Mouse (Mus musculus) neural tube, embryonic 15.5 days (tissue): ENCODE results near the gene Gabbr2. TPM values are rescaled to one million over a fixed set of nuclear protein-coding genes. Genes with fewer than 3 reads are reported as not detected.

Experiments used
- ATAC-seq: fragments of 200-750 bp; cut with Nextera tagmentation; 2 replicates; pipeline ENCODE4 v1.8.0; 2017; ENCODE audit warnings: mild to moderate bottlenecking, moderate TSS enrichment, moderate library complexity; ENCODE audit not compliant: low FRiP score
- H3K27ac ChIP-seq: fragments of 300-500 bp; sonication (generic); replicated peaks from 2 replicates; pipeline ENCODE4 v1.5.1; 2015; ENCODE audit warnings: mild to moderate bottlenecking, inconsistent platforms
- H3K27me3 ChIP-seq: fragments of 300-500 bp; sonication (generic); replicated peaks from 2 replicates; pipeline ENCODE4 v1.6.1; 2015; ENCODE audit warnings: inconsistent platforms
- H3K36me3 ChIP-seq: fragments of 300-500 bp; sonication (generic); 2 replicates; pipeline ENCODE4 v1.6.1; 2015; ENCODE audit warnings: inconsistent platforms
- H3K4me1 ChIP-seq: fragments of 300-500 bp; sonication (generic); 2 replicates; pipeline ENCODE4 v1.6.1; 2015; ENCODE audit warnings: inconsistent platforms
- H3K4me2 ChIP-seq: fragments of 300-500 bp; sonication (generic); 2 replicates; pipeline ENCODE4 v1.6.1; 2015; ENCODE audit warnings: inconsistent platforms, mild to moderate bottlenecking, moderate library complexity
- H3K4me3 ChIP-seq: fragments of 300-500 bp; sonication (generic); replicated peaks from 2 replicates; pipeline ENCODE4 v1.5.1; 2015; ENCODE audit warnings: mild to moderate bottlenecking, inconsistent platforms
- H3K9ac ChIP-seq: fragments of 300-500 bp; sonication (generic); replicated peaks from 2 replicates; pipeline ENCODE4 v1.6.1; 2015; ENCODE audit warnings: mild to moderate bottlenecking, inconsistent platforms
- H3K9me3 ChIP-seq: fragments of 300-500 bp; sonication (generic); replicated peaks from 2 replicates; pipeline ENCODE4 v1.6.1; 2016; ENCODE audit warnings: inconsistent platforms
- WGBS: fragments of 180-500 bp; shearing (Covaris S2); methylation state at CpG from one replicate; pipeline ENCODE4 v1.1.7; 2015; ENCODE audit warnings: mixed read lengths; 5-methylcytosine and 5-hydroxymethylcytosine counted together
- polyA plus RNA-seq: library from polyadenylated mRNA; unstranded; fragments of >200 nt; fragmentation: Nextera tagmentation; extraction: Ambion mirVana; gene quantifications from 2 replicates; pipeline ENCODE4 v1.2.1, GENCODE M21; 2015

Gene Gabbr2
- polyA plus RNA-seq, 1 experiment from 2014 or later = 12.5 TPM

GRCm38 (mm10) chr4:46747007-46747746 is 244.5 kb downstream of the Gabbr2 start:
- H3K4me1 ChIP-seq = peaks cover 23% of the 10 kb centered on the region
- WGBS = 34% methylated on average over 14 of the region's 14 CpGs
- no peak overlapping the region for H3K9ac ChIP-seq
- no peaks in the 10 kb centered on the region for H3K27me3 ChIP-seq
- no peak overlapping the region for H3K4me3 ChIP-seq
- H3K36me3 ChIP-seq = no peaks in the 10 kb centered on the region
- no peaks in the 10 kb centered on the region for H3K9me3 ChIP-seq
- no peak overlapping the region for H3K4me2 ChIP-seq
- peak overlapping the region; percentile 45; the same call in 1 of the 2 replicates for H3K27ac ChIP-seq
- ATAC-seq = peak; percentile 28; the same call in 1 of the 2 replicates

- Histone ChIP-seq H3K36me3 (no peaks in the 10 kb centered on the region), H3K27me3 (peaks cover 2% of the 10 kb centered on the region; the same call in 1 of the 2 replicates), H3K9ac (no peak overlapping the region), H3K4me3 (no peak overlapping the region), H3K4me2 (no peak overlapping the region), H3K9me3 (no peaks in the 10 kb centered on the region), H3K27ac (no peak overlapping the region), H3K4me1 (peaks cover 28% of the 10 kb centered on the region)
- WGBS = 79% methylated on average over 8 of the region's 8 CpGs
- ATAC-seq = no peak
Observed at GRCm38 (mm10) chr4:46745536-46745935, 246.1 kb downstream of the Gabbr2 start.

GRCm38 (mm10) chr4:46744583-46745155 is 247.0 kb downstream of the Gabbr2 start:
- ATAC-seq = no peak

DNA sequence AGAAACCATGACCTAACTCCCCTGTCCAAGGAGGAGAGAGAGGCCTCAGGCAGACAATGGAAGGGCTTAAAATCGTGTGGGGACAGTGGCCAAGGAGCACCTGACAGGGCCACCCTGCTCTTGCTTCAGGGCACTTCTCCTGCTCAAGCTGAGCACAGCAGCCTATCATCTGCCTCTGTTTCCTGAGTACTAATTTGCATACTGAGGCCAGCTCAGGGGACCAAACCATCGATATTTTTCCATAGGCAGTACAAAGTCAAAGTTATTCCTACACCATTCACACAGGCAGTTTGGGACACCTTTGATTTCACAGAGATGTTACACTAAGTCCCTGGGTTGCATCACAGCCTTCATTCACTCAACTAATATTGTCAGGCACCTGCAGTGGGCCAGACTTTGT is 249.1 kb downstream of the Gabbr2 start:
- no peaks in the 10 kb centered on the region for H3K36me3 ChIP-seq
- no peak for ATAC-seq
- H3K4me2 ChIP-seq = no peak overlapping the region
- peaks cover 26% of the 10 kb centered on the region for H3K4me1 ChIP-seq
- H3K9ac ChIP-seq = no peak overlapping the region
- H3K9me3 ChIP-seq = no peaks in the 10 kb centered on the region
- no peak overlapping the region for H3K27ac ChIP-seq
- H3K27me3 ChIP-seq = peaks cover 4% of the 10 kb centered on the region; the same call in 1 of the 2 replicates
- H3K4me3 ChIP-seq = no peak overlapping the region
- WGBS = 11% methylated on average over 2 of the region's 2 CpGs

More at GRCm38 (mm10) chr4:46744583-46745155, 247.0 kb downstream of the Gabbr2 start:
- no peak overlapping the region for H3K27ac ChIP-seq
- H3K27me3 ChIP-seq = peaks cover 4% of the 10 kb centered on the region; the same call in 1 of the 2 replicates
- no peak overlapping the region for H3K9ac ChIP-seq
- H3K4me1 ChIP-seq = peaks cover 28% of the 10 kb centered on the region
- H3K36me3 ChIP-seq = no peaks in the 10 kb centered on the region
- H3K4me3 ChIP-seq = no peak overlapping the region
- H3K4me2 ChIP-seq = no peak overlapping the region
- H3K9me3 ChIP-seq = no peaks in the 10 kb centered on the region
- WGBS = 89% methylated on average over 7 of the region's 7 CpGs

- peaks cover 11% of the 10 kb centered on the region; the same call in 1 of the 2 replicates for H3K36me3 ChIP-seq
- ATAC-seq = no peak
Observed at GRCm38 (mm10) chr4:46736910-46737511, 254.7 kb downstream of the Gabbr2 start.

DNA sequence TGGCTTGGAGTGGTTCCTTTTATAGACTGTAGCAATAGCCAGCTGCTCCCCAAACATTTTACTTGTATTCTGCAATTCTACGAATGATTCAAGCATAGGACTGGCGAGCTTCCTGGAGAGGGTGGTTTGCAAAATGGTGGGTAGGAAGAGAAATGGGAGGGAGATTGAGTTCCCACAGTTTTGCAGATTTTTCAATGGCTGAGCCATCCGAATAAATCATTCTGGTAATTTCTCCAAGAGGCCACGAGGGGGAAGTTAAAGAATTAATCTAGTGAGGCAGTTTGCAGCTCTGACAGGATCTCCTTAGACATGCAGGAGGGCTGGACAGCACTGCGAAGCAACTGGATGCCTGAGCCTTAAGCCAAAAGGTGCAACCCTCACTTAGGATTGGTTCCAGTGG is 256.8 kb downstream of the Gabbr2 start:
- no peak overlapping the region for H3K9ac ChIP-seq
- H3K9me3 ChIP-seq = no peaks in the 10 kb centered on the region
- H3K27ac ChIP-seq = no peak overlapping the region
- H3K27me3 ChIP-seq = peaks cover 7% of the 10 kb centered on the region; the same call in 1 of the 2 replicates
- H3K4me1 ChIP-seq = peaks cover 34% of the 10 kb centered on the region
- H3K4me2 ChIP-seq = no peak overlapping the region
- peaks cover 11% of the 10 kb centered on the region; the same call in 1 of the 2 replicates for H3K36me3 ChIP-seq
- 40% methylated on average over 5 of the region's 5 CpGs for WGBS
- H3K4me3 ChIP-seq = no peak overlapping the region
- no peak for ATAC-seq

More at GRCm38 (mm10) chr4:46736910-46737511, 254.7 kb downstream of the Gabbr2 start:
- 34% methylated on average over 9 of the region's 9 CpGs for WGBS
- H3K4me3 ChIP-seq = no peak overlapping the region
- no peaks in the 10 kb centered on the region for H3K9me3 ChIP-seq
- H3K9ac ChIP-seq = no peak overlapping the region
- peaks cover 10% of the 10 kb centered on the region; the same call in 1 of the 2 replicates for H3K27me3 ChIP-seq
- peaks cover 31% of the 10 kb centered on the region for H3K4me1 ChIP-seq
- H3K4me2 ChIP-seq = no peak overlapping the region
- H3K27ac ChIP-seq = 0 out of 2 replicates have a peak overlapping the region, but pooled peaks have one; percentile 37

DNA sequence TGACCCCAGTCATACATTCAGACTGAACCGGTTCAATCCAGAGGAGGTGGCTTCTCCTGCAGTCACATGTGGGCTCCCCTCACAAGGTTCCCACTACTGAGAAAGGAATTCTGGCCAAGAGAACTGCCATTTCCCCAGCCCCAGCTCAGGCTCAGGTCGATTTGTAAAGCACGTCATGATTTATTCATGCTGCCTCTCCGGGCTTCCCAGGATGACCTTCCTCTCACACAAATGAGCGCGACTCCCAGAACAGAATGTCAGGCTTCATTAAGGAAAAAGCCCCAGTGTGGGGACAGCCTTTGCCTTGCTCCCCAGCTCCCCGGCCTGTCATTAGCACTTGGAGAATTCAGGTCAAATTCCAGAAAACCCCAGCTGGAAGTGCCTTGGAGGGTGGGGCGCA is 260.1 kb downstream of the Gabbr2 start:
- Histone ChIP-seq H3K36me3 (peaks cover 11% of the 10 kb centered on the region; the same call in 1 of the 2 replicates), H3K27ac (0 out of 2 replicates have a peak overlapping the region, but pooled peaks have one; percentile 13), H3K9me3 (no peaks in the 10 kb centered on the region), H3K4me1 (peaks cover 52% of the 10 kb centered on the region), H3K4me3 (no peak overlapping the region), H3K27me3 (peaks cover 7% of the 10 kb centered on the region; the same call in 1 of the 2 replicates), H3K9ac (no peak overlapping the region), H3K4me2 (no peak overlapping the region)
- 10% methylated on average over 8 of the region's 8 CpGs for WGBS
- ATAC-seq = no peak

GRCm38 (mm10) chr4:46729306-46730042 is 262.2 kb downstream of the Gabbr2 start:
- H3K9me3 ChIP-seq = no peaks in the 10 kb centered on the region
- H3K27ac ChIP-seq = no peak overlapping the region
- H3K4me3 ChIP-seq = no peak overlapping the region
- H3K4me2 ChIP-seq = no peak overlapping the region
- 0 out of 2 replicates have a peak, but pooled peaks cover 6% of the 10 kb centered on the region for H3K36me3 ChIP-seq
- WGBS = 52% methylated on average over 9 of the region's 9 CpGs
- no peak for ATAC-seq
- H3K4me1 ChIP-seq = peaks cover 35% of the 10 kb centered on the region
- no peak overlapping the region for H3K9ac ChIP-seq
- peaks cover 7% of the 10 kb centered on the region; the same call in 1 of the 2 replicates for H3K27me3 ChIP-seq

DNA sequence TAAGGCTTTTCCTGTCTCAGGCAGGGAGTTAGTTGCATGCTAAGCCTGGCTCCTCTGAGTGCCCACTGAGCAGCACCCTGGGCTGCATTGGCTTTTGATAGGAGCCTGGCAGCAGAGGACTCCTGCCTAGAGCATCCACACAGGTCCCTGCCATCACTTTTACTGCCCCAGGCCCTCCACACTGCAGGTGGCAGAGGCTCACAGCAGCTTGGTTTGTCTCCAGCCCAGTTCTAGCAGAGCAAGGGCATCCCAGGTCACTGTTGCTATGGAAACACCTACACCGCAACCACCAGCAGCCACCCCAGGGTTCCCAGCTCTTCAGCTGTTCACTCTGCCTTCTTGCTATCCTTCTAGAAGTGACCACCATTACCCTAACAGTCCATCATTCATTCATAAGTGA is 263.4 kb downstream of the Gabbr2 start:
- ATAC-seq = no peak
- Histone ChIP-seq H3K36me3 (no peaks in the 10 kb centered on the region), H3K27me3 (no peaks in the 10 kb centered on the region), H3K9me3 (no peaks in the 10 kb centered on the region), H3K4me2 (no peak overlapping the region), H3K4me3 (no peak overlapping the region), H3K9ac (no peak overlapping the region), H3K27ac (no peak overlapping the region), H3K4me1 (peaks cover 35% of the 10 kb centered on the region)
- WGBS = 24% methylated on average over 1 of the region's 1 CpGs

GRCm38 (mm10) chr4:46727153-46727552 is 264.5 kb downstream of the Gabbr2 start:
- H3K9ac ChIP-seq = no peak overlapping the region
- no peak for ATAC-seq
- no peaks in the 10 kb centered on the region for H3K9me3 ChIP-seq
- peaks cover 35% of the 10 kb centered on the region for H3K4me1 ChIP-seq
- no peaks in the 10 kb centered on the region for H3K27me3 ChIP-seq
- H3K27ac ChIP-seq = no peak overlapping the region
- no peak overlapping the region for H3K4me2 ChIP-seq
- no peaks in the 10 kb centered on the region for H3K36me3 ChIP-seq
- 71% methylated on average over 11 of the region's 11 CpGs for WGBS
- H3K4me3 ChIP-seq = no peak overlapping the region
